Mouse (Mus musculus): ENCODE data around the gene Ak1.

DNA sequence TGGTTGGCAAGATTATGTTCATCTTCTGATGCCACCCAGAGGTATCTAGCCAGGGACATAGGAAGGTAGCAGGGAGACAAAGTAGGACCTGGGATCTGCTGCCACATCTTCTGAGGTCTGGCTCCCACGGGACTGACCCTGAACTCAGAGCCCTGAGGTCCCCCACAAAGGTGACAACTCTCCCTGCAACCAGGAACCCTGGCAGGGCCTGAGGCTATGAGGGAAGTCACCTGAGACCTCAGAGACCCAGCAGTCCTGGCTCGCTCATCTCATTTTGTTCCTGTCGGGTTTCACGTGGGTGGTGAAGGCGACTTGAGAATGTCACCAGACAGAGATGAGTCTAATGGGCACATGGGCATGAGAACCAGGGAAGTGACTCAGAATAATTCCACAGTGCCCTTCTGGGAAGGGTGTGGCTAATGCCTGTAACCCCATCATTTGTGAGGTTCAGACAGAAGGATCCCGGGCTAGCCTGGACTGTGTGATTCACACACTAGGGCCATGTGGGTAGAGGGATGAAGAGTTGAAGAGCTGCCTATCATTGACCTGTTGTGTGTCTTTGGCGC is 36.3 kb upstream of the Ak1 start:
- TF ChIP-seq TAL1 (IDR thresholded peaks at IDR 0.05; ENCODE audit: low read length) (no peak), GATA1 (IDR thresholded peaks at IDR 0.05; ENCODE audit: low read length) (no peak)
